Mouse (Mus musculus): ENCODE measurements around the gene Arl15.

DNA sequence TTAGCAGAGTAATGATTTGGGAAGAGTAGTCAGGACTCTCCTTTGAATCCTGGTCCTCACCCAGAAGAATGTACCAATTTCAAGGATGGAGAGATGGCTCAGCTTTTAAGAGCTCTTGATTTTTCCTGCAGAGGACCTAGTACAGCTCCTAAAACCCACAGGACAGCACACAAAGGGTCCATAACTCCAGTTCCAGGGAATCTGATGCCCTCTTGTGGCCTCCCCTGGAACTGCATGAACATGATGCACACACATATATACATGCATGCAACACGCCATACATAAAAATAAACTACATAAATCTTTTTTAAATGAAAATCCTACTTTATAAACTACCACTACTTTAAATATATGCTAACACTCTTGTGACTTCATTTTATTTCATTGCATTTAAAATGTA lies 70.6 kb downstream of the Arl15 start:
- TF ChIP-seq CTCF (IDR thresholded peaks at IDR 0.05; ENCODE audit: low read depth) (peak; percentile 90), EP300 (optimal IDR thresholded peaks at IDR 0.05) (no peak)
